Mouse (Mus musculus) lung, postnatal 0 days (tissue): ENCODE data around the gene Tceal3.

Experiments used
- CTCF ChIP-seq: IDR thresholded peaks from 2 replicates; pipeline ENCODE4 v1.5.1; 2016; ENCODE audit warnings: antibody characterized with exemption, mild to moderate bottlenecking
- EP300 ChIP-seq: IDR thresholded peaks from 2 replicates; pipeline ENCODE4 v1.6.1; 2016; ENCODE audit warnings: antibody characterized with exemption, mild to moderate bottlenecking, control low read depth

- no peak for TF ChIP-seq CTCF
- TF ChIP-seq EP300: no peak
These were observed 16.3 kb downstream of the Tceal3 start for GRCm38 (mm10) chrX:136606951-136607350.
